Mouse (Mus musculus) embryo, embryonic 10 days (tissue): ENCODE data around the gene 1300017J02Rik.
A peak's percentile ranks its signal among the peaks of the same experiment; 100 is the strongest.

ENCODE experiments used
- DNase-seq: peaks from one replicate; pipeline ENCODE4 v3.0.0-alpha.2; 2015; ENCODE audit warnings: low spot score

1300017J02Rik gene

DNA sequence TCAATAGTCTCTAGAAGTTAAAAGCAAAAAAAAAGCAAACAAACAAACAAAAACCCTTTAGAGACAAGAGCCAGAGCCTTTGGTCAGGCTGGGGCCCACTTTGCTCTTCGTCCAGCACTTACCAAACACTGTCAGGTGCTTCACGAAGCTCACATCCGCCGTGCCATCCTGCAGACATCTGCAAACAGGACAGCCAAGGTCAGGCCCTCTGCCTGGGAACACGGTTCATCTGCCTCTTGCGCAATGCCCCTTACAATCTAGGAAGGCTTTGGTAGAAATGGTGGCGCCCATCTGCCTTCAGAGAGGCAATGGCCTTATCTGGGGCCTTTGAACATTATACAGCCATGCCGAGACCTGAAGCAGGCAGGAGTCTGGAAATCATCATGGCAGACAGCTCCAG, 30.1 kb downstream of the 1300017J02Rik start:
- DNase-seq = no peak

GRCm38 (mm10) chr9:103271104-103271503, 33.8 kb downstream of the 1300017J02Rik start:
- DNase-seq = no peak

- DNase-seq = no peak
Observed at GRCm38 (mm10) chr9:103265778-103266177, 39.1 kb downstream of the 1300017J02Rik start.

DNA sequence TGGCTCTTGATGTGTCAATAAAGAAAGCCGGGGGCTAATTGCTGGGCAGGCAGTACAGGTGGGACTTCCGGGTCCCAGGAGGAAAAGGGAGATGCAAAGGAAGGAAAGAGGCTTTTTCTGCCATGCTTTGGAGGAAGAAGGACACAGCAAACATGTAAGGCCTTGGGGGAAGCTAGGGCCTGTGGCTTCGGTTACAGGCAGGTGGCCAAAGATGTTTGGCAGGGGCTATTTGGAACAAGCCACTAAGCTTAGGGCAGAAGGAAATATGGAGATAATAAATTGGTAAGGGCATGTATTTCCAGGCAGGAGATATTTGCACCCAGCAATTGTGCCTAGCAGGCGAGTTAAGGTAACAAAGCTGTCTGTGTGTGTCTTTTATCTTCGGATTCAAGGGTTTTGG, 52.0 kb downstream of the 1300017J02Rik start:
- DNase-seq = no peak

GRCm38 (mm10) chr9:103248618-103249017, 56.3 kb downstream of the 1300017J02Rik start:
- DNase-seq = no peak

GRCm38 (mm10) chr9:103246526-103247168, 58.2 kb downstream of the 1300017J02Rik start:
- no peak for DNase-seq

GRCm38 (mm10) chr9:103243640-103244039, 61.2 kb downstream of the 1300017J02Rik start:
- no peak for DNase-seq

- no peak for DNase-seq
Observed at GRCm38 (mm10) chr9:103241206-103241605, 63.7 kb downstream of the 1300017J02Rik start.

DNA sequence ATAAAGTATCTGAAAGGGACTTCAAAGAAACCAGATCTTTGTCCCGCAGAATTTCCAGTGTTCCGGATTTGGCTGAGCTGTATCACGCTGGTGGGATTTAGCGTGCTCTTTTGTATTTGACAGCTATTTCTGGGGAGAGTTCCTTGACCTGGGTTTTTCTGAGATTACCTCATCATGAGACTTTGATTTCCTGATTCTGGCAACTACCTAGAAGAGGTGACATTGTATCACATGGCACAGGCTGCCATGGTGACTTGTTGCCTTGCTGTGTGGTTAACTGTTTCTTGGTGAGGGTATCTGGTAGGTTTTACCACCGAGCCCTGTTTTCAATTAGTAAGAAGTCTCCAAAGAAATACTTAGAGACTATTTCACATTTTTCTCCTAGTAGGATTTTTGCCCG, 65.4 kb downstream of the 1300017J02Rik start:
- no peak for DNase-seq

- DNase-seq = no peak
Observed at GRCm38 (mm10) chr9:103234565-103235165, 70.2 kb downstream of the 1300017J02Rik start.

DNA sequence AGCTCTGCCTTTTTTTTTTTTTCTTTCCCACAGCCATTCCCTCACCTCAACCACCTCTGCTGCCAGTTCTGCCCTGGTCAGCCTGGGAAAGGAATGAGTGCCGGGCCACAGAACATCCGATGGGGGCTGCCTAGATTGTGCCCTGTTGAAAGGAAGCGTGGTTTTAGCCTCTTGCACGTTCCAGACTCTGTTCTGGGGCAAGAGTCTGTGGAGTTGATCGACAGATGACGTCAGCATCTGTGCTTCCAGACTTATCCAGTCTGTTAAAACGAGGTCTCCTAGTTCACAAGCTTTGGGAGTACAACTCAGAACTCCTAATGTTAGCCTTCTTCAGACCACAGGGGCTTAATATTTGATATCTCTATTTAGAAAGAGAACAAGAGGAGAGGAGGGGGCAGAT, 70.8 kb downstream of the 1300017J02Rik start:
- no peak for DNase-seq

GRCm38 (mm10) chr9:103233006-103233395, 71.9 kb downstream of the 1300017J02Rik start:
- DNase-seq = no peak

- no peak for DNase-seq
Observed at GRCm38 (mm10) chr9:103232232-103233005, 72.5 kb downstream of the 1300017J02Rik start.

DNA sequence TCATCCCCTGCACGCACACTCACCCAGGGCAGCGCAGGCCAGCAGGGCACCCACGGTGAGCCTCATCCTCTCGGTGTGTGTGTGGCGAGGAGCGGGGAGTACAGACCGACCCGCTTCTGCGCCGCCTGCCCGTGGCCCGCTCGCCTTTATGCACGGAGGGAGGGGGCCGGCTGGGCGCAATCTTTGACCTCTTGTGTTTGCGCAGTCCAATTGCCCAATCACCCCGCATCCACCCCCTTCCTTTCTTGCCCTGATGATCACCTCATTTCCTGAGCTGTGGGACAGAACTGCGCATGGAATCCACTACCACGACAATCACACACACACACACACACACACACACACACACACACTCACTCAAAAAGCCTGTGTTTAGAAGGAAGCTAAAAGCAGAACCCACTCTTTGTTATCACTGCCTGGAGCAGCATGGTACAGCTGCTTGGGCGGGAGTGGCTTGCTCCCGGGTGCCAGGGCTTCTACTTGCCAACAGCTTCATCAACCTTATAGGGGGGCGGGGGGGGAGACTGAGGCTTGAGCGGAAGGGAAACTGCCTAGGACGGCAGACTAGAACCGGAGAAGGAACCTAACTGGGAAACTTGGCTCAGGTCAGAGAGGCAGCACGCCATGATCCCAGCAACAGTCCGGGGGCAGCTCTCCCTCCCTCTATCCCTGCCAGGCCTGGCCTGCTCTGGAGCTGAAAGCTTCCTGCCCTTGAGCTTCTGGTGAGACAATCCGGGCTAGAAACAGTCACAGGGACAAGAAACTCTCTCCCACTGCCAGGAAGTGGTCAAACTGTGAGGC, 74.5 kb downstream of the 1300017J02Rik start, which contains the start of the genes Gm20425 and Trf:
TSS of gene Gm20425 (minus strand) at position 157 of the 801 bp plus-strand sequence.
TSS of gene Trf (minus strand) at position 294 of the 801 bp plus-strand sequence.
- peak; percentile 25 for DNase-seq

DNA sequence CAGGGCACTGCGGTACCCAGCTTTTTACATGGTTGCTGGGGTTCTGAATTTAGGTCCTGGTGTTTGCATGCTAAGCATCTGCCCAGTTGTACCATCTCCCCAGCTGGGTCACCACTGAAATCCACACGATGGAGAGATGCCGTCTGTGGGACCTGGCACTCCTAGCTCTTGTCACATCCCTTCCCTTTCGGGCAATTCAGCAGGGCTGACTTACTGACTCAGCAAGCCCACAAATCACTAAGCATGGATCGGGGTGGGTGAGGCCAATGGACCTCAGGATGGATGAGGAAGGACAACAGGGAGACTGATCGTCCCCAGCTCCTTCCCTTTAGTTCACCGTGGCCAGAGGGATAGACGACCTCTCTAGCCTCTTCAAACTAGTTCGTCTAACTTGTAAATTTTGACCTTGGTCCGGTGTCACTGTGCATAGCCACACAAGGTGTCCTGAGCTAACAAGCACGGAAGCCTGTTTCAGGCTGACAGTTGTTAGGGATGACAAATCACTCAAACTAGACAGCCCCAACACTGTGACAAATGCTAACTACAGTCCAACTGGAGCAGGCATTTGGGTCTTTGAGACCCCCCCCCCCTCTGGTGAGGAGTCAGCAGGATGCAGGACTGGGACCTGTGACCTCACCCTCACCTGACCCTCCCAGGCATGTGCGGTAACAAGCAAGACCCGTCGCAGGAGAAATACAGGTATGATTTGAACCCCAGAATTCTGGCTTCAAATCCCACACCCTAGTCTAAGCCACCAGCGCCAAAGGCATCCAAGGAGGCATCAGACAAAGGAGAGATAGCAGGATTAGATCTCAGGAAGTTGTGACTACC, 75.6 kb downstream of the 1300017J02Rik start:
- DNase-seq = no peak

DNA sequence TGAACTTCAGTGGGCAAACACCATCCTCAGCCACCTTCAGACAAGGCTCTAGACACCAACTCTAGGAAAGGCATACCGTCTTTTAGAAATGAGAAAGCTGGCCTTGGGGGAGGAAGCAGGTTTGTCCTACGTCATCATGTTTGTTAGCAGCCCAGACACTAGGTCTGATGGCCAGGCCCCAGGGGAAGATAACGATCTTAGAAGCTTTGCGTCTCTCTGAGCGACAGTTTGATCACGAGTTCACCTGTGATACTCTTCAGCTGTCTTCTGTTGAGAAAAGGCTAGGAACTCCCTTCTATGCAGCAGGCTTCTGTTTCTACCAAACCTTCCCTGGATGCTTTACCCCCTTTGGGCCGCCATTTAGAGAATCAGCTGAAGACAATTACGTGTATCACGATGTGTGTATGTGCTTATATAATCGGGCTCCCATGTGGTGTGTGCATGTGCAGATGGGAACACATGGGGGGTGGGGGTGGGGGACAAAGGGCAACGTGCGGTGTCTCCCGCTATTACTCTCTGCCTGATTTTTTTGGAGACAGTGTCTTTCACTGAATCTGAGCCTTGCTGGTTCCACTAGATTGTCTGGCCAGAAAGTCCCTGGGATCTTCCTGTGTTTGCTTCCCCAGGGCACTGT, 76.4 kb downstream of the 1300017J02Rik start:
- DNase-seq = no peak

- DNase-seq = no peak
Observed at GRCm38 (mm10) chr9:103227760-103228159, 77.1 kb downstream of the 1300017J02Rik start.

- no peak for DNase-seq
Observed at GRCm38 (mm10) chr9:103226806-103227205, 78.1 kb downstream of the 1300017J02Rik start.

DNA sequence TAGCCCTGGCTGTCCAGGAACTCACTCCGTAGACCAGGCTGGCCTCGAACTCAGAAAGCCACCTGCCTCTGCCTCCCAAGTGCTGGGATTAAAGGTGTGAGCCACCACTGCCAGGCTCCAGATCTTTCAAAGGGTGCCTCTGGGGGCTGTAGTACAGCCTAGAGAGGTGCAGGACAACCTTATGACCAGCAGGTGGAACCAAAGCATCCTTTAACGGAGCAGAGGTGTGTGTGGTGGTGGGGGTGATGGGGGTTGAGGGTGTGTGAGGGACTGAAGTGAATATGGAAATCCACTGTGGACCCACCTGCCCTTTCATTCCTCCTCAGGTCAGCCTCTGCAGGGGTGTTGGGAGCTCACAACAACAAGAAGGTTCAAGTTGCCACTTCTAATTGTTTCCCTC, 79.4 kb downstream of the 1300017J02Rik start:
- peak; percentile 30 for DNase-seq

DNA sequence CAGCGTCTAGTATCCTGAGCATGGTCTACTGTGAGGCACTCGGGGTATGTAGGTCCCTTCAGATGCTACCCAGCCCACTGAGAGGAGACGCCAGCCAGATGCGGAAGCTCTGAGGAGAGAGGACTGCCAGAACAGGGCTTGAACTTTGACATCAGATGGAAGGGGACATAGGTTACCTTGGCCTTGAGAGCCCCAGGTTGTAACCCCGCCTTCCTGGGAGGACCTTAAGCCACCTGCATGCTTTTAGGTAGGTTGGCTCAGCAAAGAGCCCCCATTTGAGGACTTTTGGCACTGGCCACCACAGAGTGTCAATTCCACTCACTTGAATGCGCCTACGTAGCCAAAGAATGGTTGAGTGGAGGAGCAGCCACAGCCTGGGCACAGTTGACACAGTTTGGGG, 80.2 kb downstream of the 1300017J02Rik start:
- DNase-seq = no peak

- DNase-seq = no peak
Observed at GRCm38 (mm10) chr9:103214281-103214680, 90.6 kb downstream of the 1300017J02Rik start.
